Mouse (Mus musculus) MN1 (cell line): ENCODE measurements around the gene Uhrf1bp1l.
"Not testable (repeated sequence)": the region's sequence is repeated elsewhere in the genome, so short reads cannot be mapped to it uniquely, and the experiment has no call there.

Experiments used
- DNase-seq: peaks from one replicate; pipeline ENCODE4 v3.0.0-alpha.2; 2016; ENCODE audit warnings: low spot score

Gene Uhrf1bp1l

GRCm38 (mm10) chr10:89744871-89745665 lies at the start of gene Uhrf1bp1l:
Gene Uhrf1bp1l, plus strand, starts transcription at chr10:89744991.
- peak; percentile 93 for DNase-seq

GRCm38 (mm10) chr10:89695194-89695911 lies 49.4 kb upstream of the Uhrf1bp1l start:
- DNase-seq: no peak

- DNase-seq: not testable (repeated sequence)
Observed at GRCm38 (mm10) chr10:89696270-89696669, 48.5 kb upstream of the Uhrf1bp1l start.

- no peak for DNase-seq
Observed at GRCm38 (mm10) chr10:89697956-89698355, 46.8 kb upstream of the Uhrf1bp1l start.

- DNase-seq: no peak
Observed at GRCm38 (mm10) chr10:89703042-89703441, 41.7 kb upstream of the Uhrf1bp1l start.

GRCm38 (mm10) chr10:89707397-89707796 lies 37.4 kb upstream of the Uhrf1bp1l start:
- DNase-seq: no peak

GRCm38 (mm10) chr10:89708720-89709119 lies 36.1 kb upstream of the Uhrf1bp1l start:
- DNase-seq: no peak

GRCm38 (mm10) chr10:89714910-89715309 lies 29.9 kb upstream of the Uhrf1bp1l start:
- no peak for DNase-seq

- no peak for DNase-seq
Observed at GRCm38 (mm10) chr10:89720252-89720651, 24.5 kb upstream of the Uhrf1bp1l start.

- DNase-seq: no peak
Observed at GRCm38 (mm10) chr10:89720796-89721195, 24.0 kb upstream of the Uhrf1bp1l start.

- no peak for DNase-seq
Observed at GRCm38 (mm10) chr10:89722247-89723195, 22.3 kb upstream of the Uhrf1bp1l start.

- no peak for DNase-seq
Observed at GRCm38 (mm10) chr10:89730386-89730785, 14.4 kb upstream of the Uhrf1bp1l start.

- DNase-seq: no peak
Observed at GRCm38 (mm10) chr10:89731341-89731740, 13.4 kb upstream of the Uhrf1bp1l start.

GRCm38 (mm10) chr10:89732001-89732794 lies 12.6 kb upstream of the Uhrf1bp1l start, which contains the start of gene Actr6:
Gene Actr6, minus strand, starts transcription at chr10:89732295.
- peak; percentile 96 for DNase-seq

GRCm38 (mm10) chr10:89737092-89737491 lies 7.7 kb upstream of the Uhrf1bp1l start:
- no peak for DNase-seq

- DNase-seq: no peak
Observed at GRCm38 (mm10) chr10:89737887-89738286, 6.9 kb upstream of the Uhrf1bp1l start.

GRCm38 (mm10) chr10:89738395-89738794 lies 6.4 kb upstream of the Uhrf1bp1l start:
- no peak for DNase-seq

- no peak for DNase-seq
Observed at GRCm38 (mm10) chr10:89739703-89740102, 5.1 kb upstream of the Uhrf1bp1l start.

- DNase-seq: no peak
Observed at GRCm38 (mm10) chr10:89740995-89741394, 3.8 kb upstream of the Uhrf1bp1l start.

- no peak for DNase-seq
Observed at GRCm38 (mm10) chr10:89743266-89743665, 1.5 kb upstream of the Uhrf1bp1l start.

GRCm38 (mm10) chr10:89744341-89744740 lies 450 bp upstream of the Uhrf1bp1l start:
- no peak for DNase-seq
